Mouse (Mus musculus): Measurements from ENCODE around the gene Troap. TPM values are rescaled to one million over a fixed set of nuclear protein-coding genes. Genes with fewer than 3 reads are reported as not detected.
A peak's percentile ranks its signal among the peaks of the same experiment; 100 is the strongest.

Gene Troap
- polyA plus RNA-seq, 1 experiment = 5.9 TPM

DNA sequence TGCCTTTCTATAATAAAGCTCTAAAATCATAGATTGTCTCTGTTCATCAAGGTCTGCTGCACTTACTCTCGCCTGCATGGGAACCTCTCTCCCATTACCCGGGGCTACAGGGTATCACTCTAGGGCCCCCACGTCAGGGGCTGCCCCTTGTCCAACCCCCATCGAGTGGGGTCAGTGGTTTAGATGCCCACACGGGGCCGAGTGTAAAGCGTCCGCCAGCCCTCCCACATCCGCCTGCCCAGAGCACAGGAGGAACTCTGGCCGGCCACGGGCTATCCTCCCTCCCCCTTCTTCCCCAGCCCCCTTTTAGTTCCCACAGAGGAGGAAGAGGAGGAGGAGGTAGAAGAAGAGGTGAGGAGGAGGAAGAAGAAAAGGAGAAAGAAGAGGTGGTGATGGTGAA lies 46.4 kb downstream of the Troap start:
- WGBS = 8% methylated on average over 11 of the region's 11 CpGs

DNA sequence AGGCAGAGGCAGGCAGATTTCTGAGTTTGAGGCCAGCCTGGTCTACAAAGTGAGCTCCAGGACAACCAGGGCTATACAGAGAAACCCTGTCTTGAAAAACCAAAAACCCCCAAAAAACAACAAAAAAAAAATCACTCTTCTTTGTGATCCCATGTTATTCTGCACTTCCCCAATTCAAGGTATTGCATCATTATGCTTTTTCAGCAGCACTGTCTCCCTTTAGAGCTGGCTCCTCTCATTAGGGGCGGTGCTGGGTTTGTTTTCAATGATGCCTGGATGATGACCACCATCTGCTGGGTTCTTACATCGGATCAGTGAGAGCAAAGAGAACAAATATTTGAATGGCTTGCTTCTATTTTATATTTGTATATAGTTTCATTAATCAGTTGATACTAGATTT lies 48.3 kb downstream of the Troap start:
- no peak for DNase-seq (ENCODE audit: low read depth in 1 of 2, low spot score in 2 of 2)
- Histone ChIP-seq H3K4me3 (ENCODE audit: extremely low read depth, insufficient read depth, insufficient read length) (no peak overlapping the region), H3K27me3 (ENCODE audit: control insufficient read depth, insufficient read depth, low read length) (peaks cover 15% of the 10 kb centered on the region), H3K36me3 (ENCODE audit: control insufficient read depth, insufficient read depth, low read length) (no peaks in the 10 kb centered on the region), H3K4me1 (ENCODE audit: control insufficient read depth, insufficient read depth, insufficient read length) (peaks cover 3% of the 10 kb centered on the region; the same call in 1 of the 2 replicates), H3K27ac (ENCODE audit: insufficient read depth, low read length) (no peak overlapping the region)
- TF ChIP-seq POLR2A (IDR thresholded peaks at IDR 0.05; ENCODE audit: low read depth, low read length) (no peak), CTCF (IDR thresholded peaks at IDR 0.05; ENCODE audit: extremely low read depth, insufficient read depth, insufficient read length, insufficient replicate concordance) (no peak)
- WGBS = 82% methylated on average over 2 of the region's 2 CpGs

More for the DNA sequence above, 46.4 kb downstream of the Troap start:
- Histone ChIP-seq H3K4me1 (ENCODE audit: control insufficient read depth, insufficient read depth, insufficient read length) (no peaks in the 10 kb centered on the region), H3K27ac (ENCODE audit: insufficient read depth, low read length) (no peak overlapping the region), H3K27me3 (ENCODE audit: control insufficient read depth, insufficient read depth, low read length) (peaks cover 3% of the 10 kb centered on the region), H3K4me3 (ENCODE audit: extremely low read depth, insufficient read depth, insufficient read length) (no peak overlapping the region), H3K36me3 (ENCODE audit: control insufficient read depth, insufficient read depth, low read length) (no peaks in the 10 kb centered on the region)
- no peak for DNase-seq (ENCODE audit: low read depth in 1 of 2, low spot score in 2 of 2)
- TF ChIP-seq POLR2A (IDR thresholded peaks at IDR 0.05; ENCODE audit: low read depth, low read length) = no peak
- no peak for TF ChIP-seq CTCF (IDR thresholded peaks at IDR 0.05; ENCODE audit: extremely low read depth, insufficient read depth, insufficient read length, insufficient replicate concordance)

DNA sequence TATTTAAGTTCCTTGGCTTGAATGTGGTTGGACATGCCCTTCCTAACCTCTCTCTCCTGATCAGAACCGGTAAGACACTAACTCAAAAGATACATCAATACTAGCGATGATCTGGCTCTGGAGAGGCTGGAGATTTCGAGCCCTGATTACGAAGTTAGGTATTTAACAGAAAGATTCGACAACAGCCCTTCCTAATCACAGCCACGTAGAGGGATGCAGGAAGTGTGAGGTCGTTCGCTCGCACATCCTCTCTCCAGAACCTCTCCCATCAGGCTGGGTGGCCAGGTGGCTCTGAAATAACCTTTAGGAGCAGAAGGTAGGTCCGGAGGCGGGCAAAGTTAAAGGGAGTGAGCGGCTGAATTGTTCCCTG lies 51.3 kb downstream of the Troap start, which contains the start of gene Spats2:
Gene Spats2, plus strand, starts transcription at position 206 of the 370 bp plus-strand sequence.
- Histone ChIP-seq H3K27me3 (ENCODE audit: control insufficient read depth, insufficient read depth, low read length) (peaks cover 15% of the 10 kb centered on the region), H3K4me3 (ENCODE audit: extremely low read depth, insufficient read depth, insufficient read length) (peak within 1 kb of the TSS; percentile 61), H3K4me1 (ENCODE audit: control insufficient read depth, insufficient read depth, insufficient read length) (peaks cover 3% of the 10 kb centered on the region; the same call in 1 of the 2 replicates), H3K36me3 (ENCODE audit: control insufficient read depth, insufficient read depth, low read length) (no peaks in the 10 kb centered on the region), H3K27ac (ENCODE audit: insufficient read depth, low read length) (peak within 1 kb of the TSS; percentile 45; the same call in 1 of the 2 replicates)
- 5% methylated on average over 12 of the region's 12 CpGs for WGBS
- no peak for TF ChIP-seq CTCF (IDR thresholded peaks at IDR 0.05; ENCODE audit: extremely low read depth, insufficient read depth, insufficient read length, insufficient replicate concordance)
- TF ChIP-seq POLR2A (IDR thresholded peaks at IDR 0.05; ENCODE audit: low read depth, low read length) = no peak
- DNase-seq (ENCODE audit: low read depth in 1 of 2, low spot score in 2 of 2) = no peak

GRCm38 (mm10) chr15:99126081-99126815 lies 51.9 kb downstream of the Troap start:
- Histone ChIP-seq H3K4me3 (ENCODE audit: extremely low read depth, insufficient read depth, insufficient read length) (peak overlapping the region; percentile 61), H3K27me3 (ENCODE audit: control insufficient read depth, insufficient read depth, low read length) (peaks cover 15% of the 10 kb centered on the region), H3K36me3 (ENCODE audit: control insufficient read depth, insufficient read depth, low read length) (no peaks in the 10 kb centered on the region), H3K27ac (ENCODE audit: insufficient read depth, low read length) (peak overlapping the region; percentile 45; the same call in 1 of the 2 replicates), H3K4me1 (ENCODE audit: control insufficient read depth, insufficient read depth, insufficient read length) (peaks cover 3% of the 10 kb centered on the region; the same call in 1 of the 2 replicates)
- TF ChIP-seq CTCF (IDR thresholded peaks at IDR 0.05; ENCODE audit: extremely low read depth, insufficient read depth, insufficient read length, insufficient replicate concordance) (no peak), POLR2A (IDR thresholded peaks at IDR 0.05; ENCODE audit: low read depth, low read length) (no peak)
- WGBS = 1% methylated on average over 115 of the region's 115 CpGs
- DNase-seq (ENCODE audit: low read depth in 1 of 2, low spot score in 2 of 2) = peak in 1 of 2 experiments; percentile 6

- 6% methylated on average over 34 of the region's 35 CpGs for WGBS
- H3K4me1 ChIP-seq (ENCODE audit: control insufficient read depth, insufficient read depth, insufficient read length) = peaks cover 3% of the 10 kb centered on the region; the same call in 1 of the 2 replicates
- H3K4me3 ChIP-seq (ENCODE audit: extremely low read depth, insufficient read depth, insufficient read length) = peak overlapping the region; percentile 61
- no peaks in the 10 kb centered on the region for H3K36me3 ChIP-seq (ENCODE audit: control insufficient read depth, insufficient read depth, low read length)
- H3K27me3 ChIP-seq (ENCODE audit: control insufficient read depth, insufficient read depth, low read length) = peaks cover 15% of the 10 kb centered on the region
- DNase-seq (ENCODE audit: low read depth in 1 of 2, low spot score in 2 of 2) = no peak
- TF ChIP-seq CTCF (IDR thresholded peaks at IDR 0.05; ENCODE audit: extremely low read depth, insufficient read depth, insufficient read length, insufficient replicate concordance) = no peak
- TF ChIP-seq POLR2A (IDR thresholded peaks at IDR 0.05; ENCODE audit: low read depth, low read length) = no peak
- H3K27ac ChIP-seq (ENCODE audit: insufficient read depth, low read length) = no peak overlapping the region
Measured at GRCm38 (mm10) chr15:99126816-99127365, 52.5 kb downstream of the Troap start.

GRCm38 (mm10) chr15:99127851-99128522 lies 53.6 kb downstream of the Troap start:
- H3K4me1 ChIP-seq (ENCODE audit: control insufficient read depth, insufficient read depth, insufficient read length) = peaks cover 3% of the 10 kb centered on the region; the same call in 1 of the 2 replicates
- no peak overlapping the region for H3K4me3 ChIP-seq (ENCODE audit: extremely low read depth, insufficient read depth, insufficient read length)
- H3K36me3 ChIP-seq (ENCODE audit: control insufficient read depth, insufficient read depth, low read length) = no peaks in the 10 kb centered on the region
- H3K27ac ChIP-seq (ENCODE audit: insufficient read depth, low read length) = no peak overlapping the region
- 81% methylated on average over 6 of the region's 6 CpGs for WGBS
- peaks cover 15% of the 10 kb centered on the region for H3K27me3 ChIP-seq (ENCODE audit: control insufficient read depth, insufficient read depth, low read length)
- TF ChIP-seq POLR2A (IDR thresholded peaks at IDR 0.05; ENCODE audit: low read depth, low read length) = no peak
- TF ChIP-seq CTCF (IDR thresholded peaks at IDR 0.05; ENCODE audit: extremely low read depth, insufficient read depth, insufficient read length, insufficient replicate concordance) = no peak
- no peak for DNase-seq (ENCODE audit: low read depth in 1 of 2, low spot score in 2 of 2)

Data from spleen, adult 2 months (tissue).